Mouse (Mus musculus) thymus, postnatal 4 days (tissue): Measurements from ENCODE around the gene Olfr768.
"Not testable (repeated sequence)": the region's sequence is repeated elsewhere in the genome, so short reads cannot be mapped to it uniquely, and the experiment has no call there.

ENCODE experiments used
- DNase-seq: peaks from one replicate; pipeline ENCODE4 v3.0.0; 2021

Gene Olfr768

DNA sequence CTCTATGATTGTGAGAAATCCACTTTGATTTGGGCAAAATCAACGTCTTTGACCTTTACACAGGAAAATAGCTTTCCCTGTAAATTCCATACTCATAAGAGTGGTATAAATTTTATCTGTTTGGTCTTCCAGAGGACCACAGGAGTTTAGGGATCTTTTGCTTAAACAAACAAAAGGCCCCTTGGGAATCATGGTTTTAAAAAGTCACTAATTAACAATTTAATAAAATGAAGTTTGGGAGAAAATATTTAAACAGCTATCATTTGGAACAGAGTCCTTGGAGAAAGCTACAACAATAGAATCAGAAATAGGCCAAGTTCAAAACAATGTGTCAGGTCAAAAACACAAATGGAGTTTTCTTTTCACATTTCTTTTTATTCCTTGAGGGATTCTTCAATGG lies at the start of gene Olfr768:
Olfr768 (minus strand) TSS at position 101 of the 400 bp plus-strand sequence.
- no peak for DNase-seq

DNA sequence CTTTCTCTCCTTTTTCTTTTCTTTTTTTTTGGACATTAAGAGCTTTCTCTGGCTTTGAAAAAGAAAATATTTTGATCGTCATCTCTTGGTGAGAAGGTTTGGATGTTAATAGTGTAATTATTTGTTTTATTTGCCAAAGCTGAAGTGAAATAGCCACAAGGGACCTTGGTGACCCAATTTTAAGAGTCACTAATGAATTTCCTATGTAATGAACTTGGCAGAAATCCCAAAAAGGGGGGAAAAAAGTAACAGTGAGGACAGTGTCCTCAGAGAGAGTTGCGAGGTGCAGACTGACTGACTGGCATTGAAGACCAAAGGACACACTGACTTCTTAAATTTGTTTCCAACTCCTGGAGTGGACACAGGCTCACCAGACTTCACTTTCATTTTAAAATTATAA lies 39.7 kb upstream of the Olfr768 start, which contains the start of gene Olfr770:
Olfr770 (minus strand) TSS at position 101 of the 400 bp plus-strand sequence.
- DNase-seq: no peak

DNA sequence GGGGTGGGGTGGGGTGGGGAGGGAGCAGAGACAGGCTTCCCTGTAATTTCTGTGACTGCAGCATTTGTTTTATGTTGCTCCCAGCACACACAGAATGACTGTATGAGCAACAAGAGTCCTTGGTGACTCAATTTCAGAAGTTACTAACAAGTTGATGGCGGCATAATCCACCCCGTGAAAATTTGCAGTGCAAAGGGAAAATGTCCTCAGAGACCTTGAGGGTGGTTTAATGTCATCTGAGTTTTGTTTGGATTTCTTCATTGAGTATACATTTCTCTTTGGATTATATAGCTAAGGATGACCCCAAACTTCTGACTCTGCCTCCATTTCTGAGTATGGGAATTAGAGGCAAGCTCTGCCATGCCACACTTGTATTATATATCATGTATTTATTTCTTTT lies 18.6 kb upstream of the Olfr768 start, which contains the start of gene Olfr769:
Olfr769 (minus strand) TSS at position 101 of the 400 bp plus-strand sequence.
- DNase-seq: no peak

GRCm38 (mm10) chr10:129115146-129115545 lies 16.0 kb upstream of the Olfr768 start:
- DNase-seq: no peak

GRCm38 (mm10) chr10:129101231-129101630 lies 2.1 kb upstream of the Olfr768 start:
- DNase-seq: no peak

- DNase-seq: not testable (repeated sequence)
Measured at GRCm38 (mm10) chr10:129082810-129083209, 16.4 kb downstream of the Olfr768 start, which contains the start of gene Olfr767. Olfr767 (minus strand) TSS chr10:129082910.

DNA sequence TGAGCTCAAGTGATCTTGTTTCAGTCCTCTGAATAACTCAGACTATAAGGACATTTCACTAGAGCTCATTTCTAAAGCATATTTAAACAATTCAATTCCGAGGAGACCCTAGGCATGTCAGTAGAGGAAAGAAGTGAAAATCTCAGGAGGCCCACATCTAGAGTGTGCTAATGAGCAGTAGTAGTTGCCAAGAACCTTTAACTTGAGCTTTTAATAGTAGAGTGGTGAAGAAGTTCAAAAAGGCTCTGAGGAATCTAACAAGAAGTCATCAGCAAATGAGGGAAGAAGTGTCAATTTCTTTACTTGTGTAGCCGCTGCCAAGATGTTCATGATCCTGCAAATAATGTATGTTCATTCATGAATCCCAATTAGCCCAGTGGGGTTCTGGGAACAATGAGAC lies 30.3 kb downstream of the Olfr768 start, which contains the start of gene Olfr766-ps1:
Olfr766-ps1 (minus strand) TSS at position 101 of the 400 bp plus-strand sequence.
- DNase-seq: no peak

- not testable (repeated sequence) for DNase-seq
Measured at GRCm38 (mm10) chr10:129049898-129050297, 49.3 kb downstream of the Olfr768 start, which contains the start of gene Olfr765. Olfr765 (minus strand) TSS chr10:129049998.
